Mouse (Mus musculus): ENCODE data around the gene Rps6ka1. TPM values are rescaled to one million over a fixed set of nuclear protein-coding genes. Genes with fewer than 3 reads are reported as not detected.

The Rps6ka1 gene
- polyA plus RNA-seq, 2 experiments, result 28.4 to 48.4 TPM

DNA sequence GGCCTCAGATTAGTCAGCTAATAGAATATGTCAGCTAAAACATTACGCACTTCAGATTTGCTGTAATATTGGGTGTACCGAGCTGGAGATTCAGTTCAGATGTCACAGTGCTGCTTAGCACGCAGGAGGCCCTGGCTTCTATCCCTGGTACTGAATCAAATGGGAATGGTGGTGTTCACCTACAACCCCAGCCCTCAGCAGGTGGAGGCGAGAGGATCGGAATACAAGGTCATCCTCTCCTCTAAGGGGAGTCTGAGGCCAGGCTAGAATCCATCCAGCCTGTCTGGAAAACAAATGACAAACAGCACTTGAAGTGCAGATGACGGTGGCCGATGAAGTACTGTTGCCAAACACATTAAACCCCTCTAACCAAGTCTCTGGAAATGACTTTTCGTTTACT lies 16.7 kb upstream of the Rps6ka1 start:
- Histone ChIP-seq H3K36me3 (replicated peaks; ENCODE audit: control insufficient read depth, insufficient read depth, low read depth) (no peaks in the 10 kb centered on the region), H3K27me3 (ENCODE audit: control insufficient read depth, insufficient read depth, low read length) (no peaks in the 10 kb centered on the region), H3K4me2 (ENCODE audit: low read depth) (no peak overlapping the region), H3K4me3 (ENCODE audit: insufficient read depth in 1 of 2, low read depth in 2 of 2, low read length in 2 of 2) (no peak overlapping the region), H3K4me1 (replicated peaks; ENCODE audit: control insufficient read depth in 2 of 2, insufficient read depth in 2 of 2, low read length in 1 of 2) (peaks cover 0 to 2% of the 10 kb centered on the region in 2 experiments; a peak in 1 of 4 replicates), H3K9me3 (ENCODE audit: control insufficient read depth, low read length) (no peaks in the 10 kb centered on the region), H3K9ac (replicated peaks) (no peak overlapping the region), H3K27ac (no peak overlapping the region)
- ATAC-seq (ENCODE audit: insufficient read depth) (no peak), DNase-seq (ENCODE audit: low read depth in 3 of 3, low spot score in 3 of 3) (no peak)
- no peak for TF ChIP-seq EP300 (IDR thresholded peaks at IDR 0.05; ENCODE audit: low read depth)
- TF ChIP-seq CTCF (IDR thresholded peaks at IDR 0.05; ENCODE audit: low read depth), result no peak
- WGBS (ENCODE audit: insufficient replicate concordance), result 69% methylated on average over 8 of the region's 8 CpGs

DNA sequence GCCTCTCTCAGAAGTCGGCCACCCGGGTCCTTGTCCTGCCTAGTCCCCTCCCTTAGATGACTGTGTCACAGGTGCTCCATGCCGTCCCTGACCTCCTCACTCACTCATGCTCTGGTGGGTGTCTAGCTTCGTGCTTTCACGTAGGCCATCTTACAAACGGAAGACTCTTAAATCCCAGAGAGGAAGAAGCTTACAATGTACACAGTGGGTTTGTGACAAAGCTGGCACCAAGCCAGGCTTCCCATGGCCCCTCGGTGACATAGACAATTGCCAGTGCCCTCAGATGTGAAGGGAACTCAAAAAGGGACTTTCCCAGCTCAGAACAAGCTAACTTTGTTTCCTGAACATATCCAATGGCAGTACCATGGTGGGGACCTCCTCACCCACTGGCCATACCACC lies 15.8 kb upstream of the Rps6ka1 start:
- H3K4me3 ChIP-seq (ENCODE audit: insufficient read depth in 1 of 2, low read depth in 2 of 2, low read length in 2 of 2), result no peak overlapping the region
- ATAC-seq (ENCODE audit: insufficient read depth), result 0 out of 2 replicates have a peak, but pooled peaks have one; percentile 21

GRCm38 (mm10) chr4:133902510-133902909 lies 14.9 kb upstream of the Rps6ka1 start:
- Histone ChIP-seq H3K4me2 (ENCODE audit: low read depth) (no peak overlapping the region), H3K4me3 (ENCODE audit: insufficient read depth in 1 of 2, low read depth in 2 of 2, low read length in 2 of 2) (no peak overlapping the region), H3K9ac (replicated peaks) (no peak overlapping the region), H3K27ac (no peak overlapping the region), H3K36me3 (replicated peaks; ENCODE audit: control insufficient read depth, insufficient read depth, low read depth) (no peaks in the 10 kb centered on the region), H3K27me3 (ENCODE audit: control insufficient read depth, insufficient read depth, low read length) (no peaks in the 10 kb centered on the region), H3K4me1 (replicated peaks; ENCODE audit: control insufficient read depth in 2 of 2, insufficient read depth in 2 of 2, low read length in 1 of 2) (no peaks in the 10 kb centered on the region), H3K9me3 (ENCODE audit: control insufficient read depth, low read length) (no peaks in the 10 kb centered on the region)
- DNase-seq (ENCODE audit: low read depth in 3 of 3, low spot score in 3 of 3) (no peak), ATAC-seq (ENCODE audit: insufficient read depth) (no peak)
- 62% methylated on average over 2 of the region's 2 CpGs for WGBS (ENCODE audit: insufficient replicate concordance)
- TF ChIP-seq EP300 (IDR thresholded peaks at IDR 0.05; ENCODE audit: low read depth), result no peak
- TF ChIP-seq CTCF (IDR thresholded peaks at IDR 0.05; ENCODE audit: low read depth), result peak; percentile 52

More for the DNA sequence above, 15.8 kb upstream of the Rps6ka1 start:
- H3K27me3 ChIP-seq (ENCODE audit: control insufficient read depth, insufficient read depth, low read length), result no peaks in the 10 kb centered on the region
- no peaks in the 10 kb centered on the region for H3K36me3 ChIP-seq (replicated peaks; ENCODE audit: control insufficient read depth, insufficient read depth, low read depth)
- H3K4me1 ChIP-seq (replicated peaks; ENCODE audit: control insufficient read depth in 2 of 2, insufficient read depth in 2 of 2, low read length in 1 of 2), result peaks cover 0 to 2% of the 10 kb centered on the region in 2 experiments; a peak in 1 of 4 replicates
- 58% methylated on average over 7 of the region's 7 CpGs for WGBS (ENCODE audit: insufficient replicate concordance)
- no peaks in the 10 kb centered on the region for H3K9me3 ChIP-seq (ENCODE audit: control insufficient read depth, low read length)
- no peak overlapping the region for H3K27ac ChIP-seq
- TF ChIP-seq CTCF (IDR thresholded peaks at IDR 0.05; ENCODE audit: low read depth) (no peak), EP300 (IDR thresholded peaks at IDR 0.05; ENCODE audit: low read depth) (no peak)
- H3K9ac ChIP-seq (replicated peaks), result no peak overlapping the region
- DNase-seq (ENCODE audit: low read depth in 3 of 3, low spot score in 3 of 3), result no peak
- no peak overlapping the region for H3K4me2 ChIP-seq (ENCODE audit: low read depth)

- ATAC-seq (ENCODE audit: insufficient read depth) (no peak), DNase-seq (ENCODE audit: low read depth in 3 of 3, low spot score in 3 of 3) (no peak)
- Histone ChIP-seq H3K9me3 (ENCODE audit: control insufficient read depth, low read length) (no peaks in the 10 kb centered on the region), H3K4me2 (ENCODE audit: low read depth) (no peak overlapping the region), H3K4me1 (replicated peaks; ENCODE audit: control insufficient read depth in 2 of 2, insufficient read depth in 2 of 2, low read length in 1 of 2) (no peaks in the 10 kb centered on the region), H3K27ac (no peak overlapping the region), H3K4me3 (ENCODE audit: insufficient read depth in 1 of 2, low read depth in 2 of 2, low read length in 2 of 2) (no peak overlapping the region), H3K9ac (replicated peaks) (no peak overlapping the region), H3K36me3 (replicated peaks; ENCODE audit: control insufficient read depth, insufficient read depth, low read depth) (no peaks in the 10 kb centered on the region), H3K27me3 (ENCODE audit: control insufficient read depth, insufficient read depth, low read length) (no peaks in the 10 kb centered on the region)
- TF ChIP-seq CTCF (IDR thresholded peaks at IDR 0.05; ENCODE audit: low read depth) (no peak), EP300 (IDR thresholded peaks at IDR 0.05; ENCODE audit: low read depth) (no peak)
- WGBS (ENCODE audit: insufficient replicate concordance), result 72% methylated on average over 6 of the region's 6 CpGs
Observed at GRCm38 (mm10) chr4:133900887-133901286, 13.3 kb upstream of the Rps6ka1 start.

DNA sequence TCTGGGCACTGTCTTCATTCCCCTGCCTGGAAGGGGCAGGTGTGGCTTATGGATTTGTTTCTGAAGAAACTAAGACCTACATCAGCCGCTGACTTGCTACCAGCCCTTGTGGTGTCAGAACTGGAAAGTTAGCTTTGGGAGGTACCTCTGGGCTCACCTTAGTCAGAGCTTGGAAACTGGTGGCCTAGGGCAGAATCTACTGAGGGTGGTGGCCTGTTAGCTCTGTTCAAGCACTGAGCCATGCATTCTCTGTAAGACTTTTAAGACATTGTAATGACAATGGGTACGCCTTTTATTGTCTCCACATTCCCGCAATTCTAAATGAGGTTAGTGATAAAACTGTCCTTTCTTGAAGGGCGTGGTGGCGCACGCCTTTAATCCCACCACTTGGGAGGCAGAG lies 12.8 kb upstream of the Rps6ka1 start:
- Histone ChIP-seq H3K27ac (no peak overlapping the region), H3K4me2 (ENCODE audit: low read depth) (no peak overlapping the region), H3K27me3 (ENCODE audit: control insufficient read depth, insufficient read depth, low read length) (no peaks in the 10 kb centered on the region), H3K9ac (replicated peaks) (no peak overlapping the region), H3K9me3 (ENCODE audit: control insufficient read depth, low read length) (no peaks in the 10 kb centered on the region), H3K36me3 (replicated peaks; ENCODE audit: control insufficient read depth, insufficient read depth, low read depth) (no peaks in the 10 kb centered on the region), H3K4me3 (ENCODE audit: insufficient read depth in 1 of 2, low read depth in 2 of 2, low read length in 2 of 2) (no peak overlapping the region), H3K4me1 (replicated peaks; ENCODE audit: control insufficient read depth in 2 of 2, insufficient read depth in 2 of 2, low read length in 1 of 2) (no peaks in the 10 kb centered on the region)
- WGBS (ENCODE audit: insufficient replicate concordance), result 75% methylated on average over 6 of the region's 6 CpGs
- DNase-seq (ENCODE audit: low read depth in 3 of 3, low spot score in 3 of 3) (no peak), ATAC-seq (ENCODE audit: insufficient read depth) (no peak)
- TF ChIP-seq CTCF (IDR thresholded peaks at IDR 0.05; ENCODE audit: low read depth) (no peak), EP300 (IDR thresholded peaks at IDR 0.05; ENCODE audit: low read depth) (no peak)
